Mouse (Mus musculus) thymus, adult 2 months (tissue): ENCODE results near the gene Mitf.

Experiments used
- CTCF ChIP-seq: fragments of 200-500 bp; IDR thresholded peaks from 2 replicates; pipeline ENCODE4 v1.5.1; 2012; ENCODE audit warnings: mild to moderate bottlenecking, control low read depth, low read length, moderate library complexity, borderline replicate concordance; ENCODE audit not compliant: control insufficient read depth, poor library complexity, insufficient read depth; ENCODE audit errors: extremely low read depth
- POLR2A ChIP-seq: fragments of 200-500 bp; IDR thresholded peaks from 2 replicates; pipeline ENCODE4 v1.6.1; 2012; ENCODE audit warnings: mild to moderate bottlenecking, low read length, control low read depth, moderate library complexity; ENCODE audit not compliant: control insufficient read depth, poor library complexity, insufficient read depth; ENCODE audit errors: extremely low read depth

DNA sequence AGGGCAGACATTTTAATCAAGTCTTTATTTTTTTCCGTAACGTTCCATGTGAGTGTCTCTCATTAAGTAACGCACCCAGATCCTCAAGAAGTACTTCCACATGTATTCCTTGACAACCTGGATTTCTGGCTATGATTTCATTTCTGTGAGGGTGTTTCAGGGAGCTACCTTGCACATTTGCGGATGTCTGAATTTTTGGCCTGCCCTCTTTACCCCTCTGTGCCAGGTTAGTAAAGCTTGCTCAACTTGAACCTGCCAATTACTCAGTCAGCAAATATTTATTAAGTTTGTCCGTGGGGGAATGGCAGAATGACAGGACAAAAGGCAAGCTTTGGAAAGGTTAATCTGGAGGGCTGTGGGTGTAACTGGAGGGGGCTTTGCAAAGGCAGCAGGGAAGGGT lies 86.7 kb downstream of the Mitf start:
- TF ChIP-seq CTCF, result no peak
- TF ChIP-seq POLR2A, result no peak
